Mouse (Mus musculus) adrenal gland (tissue): Measurements from ENCODE around the gene Ddx42.

ENCODE experiments used
- intact Hi-C: fragments of 180-260 bp; cut with DNase I; formaldehyde crosslinking; loops from one replicate; pipeline ENCODE4 v1.15.1; 2025
- long read RNA-seq, 2 experiments: library from polyadenylated mRNA; unstranded; transcript quantifications; one replicate each; pipeline ENCODE4 v2.0.0; 2020; ENCODE audit warnings: borderline replicate concordance in 1 of 2; ENCODE audit not compliant: insufficient replicate concordance in 1 of 2

Ddx42 gene
- long read RNA-seq, experiment 1, full-length matches to known transcripts = 12 of 35 reads
- long read RNA-seq, experiment 1, partial matches to known transcripts = 19 of 35 reads
- long read RNA-seq, experiment 1, other reads (novel, unspliced or antisense) = 4 of 35 reads
- long read RNA-seq, experiment 2, full-length matches to known transcripts = 1 of 21 reads
- long read RNA-seq, experiment 2, partial matches to known transcripts = 14 of 21 reads
- long read RNA-seq, experiment 2, other reads (novel, unspliced or antisense) = 6 of 21 reads

DNA sequence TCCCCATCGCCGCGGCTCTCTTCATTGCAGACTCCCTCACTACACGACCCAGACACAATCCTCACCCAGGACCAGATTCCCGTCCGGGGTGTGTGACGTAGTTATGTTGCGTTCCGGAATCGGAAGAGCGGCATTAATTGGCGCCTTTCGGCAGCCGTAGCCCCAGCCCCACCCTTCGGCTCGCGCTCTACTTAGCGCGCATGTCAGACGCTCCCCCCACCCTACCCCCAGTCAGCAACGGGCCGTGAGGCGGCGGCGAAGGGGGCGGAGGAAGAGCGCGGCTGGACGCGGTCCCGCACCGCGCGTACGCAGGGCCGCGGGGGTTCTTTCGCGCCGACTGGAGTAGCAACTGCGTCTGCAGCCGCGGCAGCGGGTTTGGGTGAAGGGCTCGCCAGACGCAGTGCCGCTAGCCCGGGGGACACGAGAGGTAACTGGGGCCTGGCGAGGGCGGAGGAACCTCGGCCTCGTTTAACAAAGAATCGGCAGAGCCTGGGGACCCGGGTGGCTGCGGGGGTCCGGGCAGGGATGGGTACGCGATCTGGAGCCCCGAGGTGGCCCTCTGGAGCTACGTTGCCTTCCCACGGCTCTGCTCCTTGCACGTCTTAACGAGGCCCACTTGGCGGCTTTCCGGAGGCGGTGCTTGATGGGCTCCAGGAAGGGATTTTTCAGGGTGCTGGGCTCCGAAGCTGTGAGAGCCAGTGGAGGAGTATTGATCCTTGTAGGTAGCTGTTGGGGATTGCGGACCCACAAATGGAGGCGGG lies at the start of gene Ddx42:
Gene Ddx42, plus strand, starts transcription at position 197 of the 761 bp plus-strand sequence.
- intact Hi-C loops = loop anchor here (2.0 kb wide), 1 partner anchor 38 kb away; no protein-coding TSS in a partner anchor

- intact Hi-C loops = no loop called here
Measured at GRCm38 (mm10) chr11:106167435-106167834, 49.3 kb upstream of the Ddx42 start.

GRCm38 (mm10) chr11:106170807-106171206 lies 45.9 kb upstream of the Ddx42 start:
- intact Hi-C loops = no loop called here

DNA sequence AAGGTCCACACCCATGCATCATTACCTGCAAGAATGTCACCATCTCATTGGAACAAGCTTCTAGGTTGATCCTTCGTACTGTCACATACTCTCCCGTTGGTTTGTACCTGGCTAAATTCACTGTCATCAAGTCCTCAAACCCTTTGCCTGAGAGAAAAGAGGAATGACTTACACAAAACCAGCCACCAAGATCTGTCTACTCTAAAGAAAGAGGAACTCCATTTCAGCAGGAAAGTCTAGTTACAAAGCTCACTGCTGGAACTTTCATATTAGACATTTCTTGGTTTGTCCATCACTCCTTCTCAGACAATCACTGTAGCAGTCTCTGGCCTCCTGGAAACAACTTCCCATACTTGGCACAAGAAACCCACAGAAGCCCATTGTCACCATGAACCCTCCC lies 43.5 kb upstream of the Ddx42 start:
- intact Hi-C loops = no loop called here

- intact Hi-C loops = no loop called here
Measured at GRCm38 (mm10) chr11:106174372-106174771, 42.4 kb upstream of the Ddx42 start.

- intact Hi-C loops = no loop called here
Measured at GRCm38 (mm10) chr11:106175081-106175480, 41.6 kb upstream of the Ddx42 start.

- intact Hi-C loops = no loop called here
Measured at GRCm38 (mm10) chr11:106176372-106176771, 40.4 kb upstream of the Ddx42 start.

GRCm38 (mm10) chr11:106178036-106178782 lies 38.5 kb upstream of the Ddx42 start:
- intact Hi-C loops = no loop called here

- intact Hi-C loops = no loop called here
Measured at GRCm38 (mm10) chr11:106179711-106180448, 36.8 kb upstream of the Ddx42 start.

DNA sequence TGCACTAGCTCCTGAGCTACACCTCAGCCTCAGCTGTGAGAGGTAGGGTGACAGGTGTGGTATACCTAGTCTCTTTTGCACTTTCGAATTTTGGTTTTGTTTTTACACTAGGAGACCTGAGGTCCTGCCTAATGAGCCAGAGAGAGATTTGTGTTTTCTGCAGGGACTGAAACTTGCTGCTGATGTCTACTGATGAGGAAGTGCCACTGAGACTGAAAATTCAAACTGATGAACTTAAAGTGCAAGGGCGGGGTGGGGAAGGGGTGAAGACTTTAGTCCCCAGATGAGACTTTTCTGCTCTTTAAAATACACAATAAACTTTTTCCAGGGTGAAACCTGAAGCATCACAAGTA lies 36.3 kb upstream of the Ddx42 start:
- intact Hi-C loops = no loop called here

- intact Hi-C loops = no loop called here
Measured at GRCm38 (mm10) chr11:106187326-106187725, 29.4 kb upstream of the Ddx42 start.

- intact Hi-C loops = no loop called here
Measured at GRCm38 (mm10) chr11:106191716-106192115, 25.0 kb upstream of the Ddx42 start.

DNA sequence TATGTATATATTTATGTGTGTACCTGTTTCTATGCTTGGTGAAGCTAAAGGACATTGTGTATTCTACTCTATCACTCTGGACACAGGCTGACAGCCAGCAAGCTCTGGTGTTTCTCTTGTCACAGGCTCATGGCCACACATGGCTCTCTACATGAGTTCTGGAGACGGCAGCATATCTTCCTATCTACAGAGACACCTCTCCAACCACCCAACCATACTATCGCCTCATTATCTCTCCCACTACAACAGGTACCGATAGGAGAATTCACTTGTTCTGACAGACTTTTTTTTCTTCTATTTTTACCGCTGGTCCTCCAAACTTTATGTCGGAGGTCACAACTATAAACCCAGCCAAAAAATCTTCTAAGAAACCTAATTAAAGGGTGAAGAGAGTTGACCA lies 24.5 kb upstream of the Ddx42 start:
- intact Hi-C loops = no loop called here

DNA sequence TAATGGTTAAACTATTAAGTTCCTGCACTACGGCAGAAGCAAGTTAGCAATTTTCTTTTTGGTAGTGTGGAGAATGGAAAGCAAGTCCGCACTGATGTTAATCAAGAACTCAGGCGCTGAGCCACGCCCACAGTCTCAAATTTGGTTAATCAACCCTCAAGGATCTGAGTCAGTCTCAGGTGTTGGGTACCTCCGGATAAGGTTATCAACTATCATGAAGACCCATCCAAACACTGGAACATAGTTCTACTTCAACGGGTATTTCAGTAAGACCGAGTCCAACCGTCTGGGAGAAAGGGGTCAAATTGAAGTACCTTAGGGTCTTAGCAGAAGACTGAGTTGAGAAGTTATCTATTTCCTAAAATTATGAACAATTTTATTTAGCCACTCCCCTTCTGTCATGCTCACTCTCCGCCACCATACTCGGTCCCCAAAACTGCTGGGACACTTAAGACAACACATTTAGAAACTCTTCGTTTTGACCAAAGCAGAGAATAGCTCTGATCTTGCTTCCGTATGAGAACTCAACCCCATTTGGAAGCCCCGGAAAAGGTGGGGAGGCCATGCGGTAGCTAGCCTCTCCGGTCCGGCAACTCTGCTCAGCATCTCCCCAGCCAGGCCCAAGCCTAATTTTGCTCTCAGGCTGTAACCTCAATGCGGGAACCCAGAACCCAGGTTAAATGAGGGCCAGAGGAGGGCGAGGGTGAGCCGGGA lies 23.9 kb upstream of the Ddx42 start:
- intact Hi-C loops = no loop called here

GRCm38 (mm10) chr11:106193371-106194154 lies 23.2 kb upstream of the Ddx42 start:
- intact Hi-C loops = no loop called here

- intact Hi-C loops = no loop called here
Measured at GRCm38 (mm10) chr11:106194155-106194541, 22.6 kb upstream of the Ddx42 start.

- intact Hi-C loops = loop anchor here (5.0 kb wide), 1 partner anchor 33 kb away; the partner anchor contains the start of genes Gm10840 and Limd2
Measured at GRCm38 (mm10) chr11:106194891-106195290, 21.8 kb upstream of the Ddx42 start.

GRCm38 (mm10) chr11:106195341-106195740 lies 21.4 kb upstream of the Ddx42 start:
- intact Hi-C loops = loop anchor here (5.0 kb wide), 1 partner anchor 33 kb away; the partner anchor contains the start of genes Gm10840 and Limd2

- intact Hi-C loops = loop anchor here (5.0 kb wide), 1 partner anchor 36 kb away; the partner anchor contains the start of genes Gm10840 and Limd2
Measured at GRCm38 (mm10) chr11:106198277-106198676, 18.4 kb upstream of the Ddx42 start.

GRCm38 (mm10) chr11:106199997-106200396 lies 16.7 kb upstream of the Ddx42 start:
- intact Hi-C loops = loop anchor here (5.0 kb wide), 1 partner anchor 38 kb away; the partner anchor contains the start of genes Gm10840 and Limd2
